Comparison of ENCODE assay signal across 25 mouse cellular contexts in the genomic region with DNA sequence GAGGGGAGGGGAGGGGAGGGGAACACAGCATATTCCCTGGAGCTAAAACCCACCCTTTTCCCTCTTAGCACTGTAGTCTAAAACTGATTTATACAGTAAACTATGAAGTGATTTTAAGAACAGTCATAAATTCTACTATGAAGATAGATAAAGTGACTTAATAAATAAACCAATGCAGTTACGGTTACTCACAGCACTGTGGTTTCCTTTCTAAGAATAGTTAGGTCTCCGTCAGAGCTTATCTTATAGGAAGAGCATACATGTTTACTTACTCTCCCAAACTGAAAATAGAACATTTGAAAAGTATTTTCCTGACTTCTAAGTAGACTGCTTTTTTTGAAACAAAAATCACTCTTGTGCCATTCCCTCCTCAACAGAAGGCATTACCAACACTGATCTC. TPM values are rescaled to one million over a fixed set of nuclear protein-coding genes. Genes with fewer than 3 reads are reported as not detected.
DNase-seq lines count a peak whose midpoint lies in the region; ATAC-seq and TF ChIP-seq lines count a peak whose summit lies in the region.
"Had no signal": no experiment of that assay in that cellular context is flagged by ENCODE, and none has a peak within 500 bp of the region (broad histone marks: within the 10 kb centered on the region; RNA-seq: fewer than 3 reads in every experiment).

No protein-coding gene starts in this region.

- WGBS in heart, embryonic 14.5 days = 10% methylated on average over 2 of the region's 2 CpGs
- 10% methylated on average over 2 of the region's 2 CpGs for WGBS in intestine, postnatal 0 days
- WGBS in hindbrain, embryonic 10.5 days = 93% methylated on average over 2 of the region's 2 CpGs

- no peak overlapping the region for H3K4me3 ChIP-seq in heart, embryonic 14.5 days (ENCODE audit: control insufficient read depth in 1 of 2, insufficient read depth in 1 of 2, low read depth in 1 of 2, low read length in 2 of 2)
- H3K4me3 ChIP-seq in intestine, postnatal 0 days (ENCODE audit: low read depth, low read length) = no peak overlapping the region
- H3K4me3 ChIP-seq in hindbrain, embryonic 10.5 days = no peak overlapping the region
- H3K4me3 ChIP-seq: embryonic facial prominence, embryonic 10.5 days; forebrain, embryonic 15.5 days; hindbrain, embryonic 12.5 days; limb, embryonic 13.5 days; liver, embryonic 12.5 days; midbrain, embryonic 12.5 days had no signal

- no peak overlapping the region for H3K9ac ChIP-seq in heart, embryonic 14.5 days (ENCODE audit: low read length)
- no peak overlapping the region for H3K9ac ChIP-seq in intestine, postnatal 0 days (ENCODE audit: low read depth, low read length)
- H3K9ac ChIP-seq: forebrain, embryonic 15.5 days; hindbrain, embryonic 12.5 days; limb, embryonic 13.5 days; liver, embryonic 12.5 days; midbrain, embryonic 12.5 days had no signal

- no peaks in the 10 kb centered on the region for H3K36me3 ChIP-seq in heart, embryonic 14.5 days (ENCODE audit: control insufficient read depth, insufficient read depth, low read length)
- H3K36me3 ChIP-seq in intestine, postnatal 0 days (ENCODE audit: control insufficient read depth, insufficient read depth) = no peaks in the 10 kb centered on the region
- H3K36me3 ChIP-seq in hindbrain, embryonic 10.5 days = peaks cover 4% of the 10 kb centered on the region; the same call in 1 of the 2 replicates
- H3K36me3 ChIP-seq: forebrain, embryonic 15.5 days; hindbrain, embryonic 12.5 days; limb, embryonic 13.5 days; liver, embryonic 12.5 days; midbrain, embryonic 12.5 days had no signal

- H3K4me2 ChIP-seq in heart, embryonic 14.5 days (ENCODE audit: low read length) = peak overlapping the region; percentile 3; the same call in 1 of the 2 replicates
- H3K4me2 ChIP-seq in intestine, postnatal 0 days (replicated peaks; ENCODE audit: low read depth) = no peak overlapping the region
- H3K4me2 ChIP-seq: forebrain, embryonic 15.5 days; hindbrain, embryonic 12.5 days; limb, embryonic 13.5 days; liver, embryonic 12.5 days; midbrain, embryonic 12.5 days had no signal

- H3K9me3 ChIP-seq in heart, embryonic 14.5 days (ENCODE audit: control insufficient read depth, low read length) = no peaks in the 10 kb centered on the region
- H3K9me3 ChIP-seq in intestine, postnatal 0 days (ENCODE audit: control insufficient read depth) = no peaks in the 10 kb centered on the region
- H3K9me3 ChIP-seq in hindbrain, embryonic 10.5 days = no peaks in the 10 kb centered on the region
- H3K9me3 ChIP-seq: embryonic facial prominence, embryonic 10.5 days; forebrain, embryonic 15.5 days; hindbrain, embryonic 12.5 days; limb, embryonic 13.5 days; liver, embryonic 12.5 days; midbrain, embryonic 12.5 days had no signal

- ATAC-seq in heart, embryonic 14.5 days (ENCODE audit: insufficient number of reproducible peaks, insufficient read depth, low FRiP score, low read depth) = no peak
- peak; percentile 26; the same call in 1 of the 2 replicates for ATAC-seq in intestine, postnatal 0 days
- ATAC-seq: forebrain, embryonic 15.5 days; liver, embryonic 12.5 days had no signal

- H3K27ac ChIP-seq in heart, embryonic 14.5 days (replicated peaks in 1 of 2; ENCODE audit: control insufficient read depth in 1 of 2, insufficient read depth in 1 of 2, low read depth in 2 of 2, low read length in 2 of 2) = no peak overlapping the region
- 0 out of 2 replicates have a peak overlapping the region, but pooled peaks have one; percentile 50 for H3K27ac ChIP-seq in intestine, postnatal 0 days (ENCODE audit: low read depth, low read length)
- no peak overlapping the region for H3K27ac ChIP-seq in hindbrain, embryonic 10.5 days
- H3K27ac ChIP-seq: embryonic facial prominence, embryonic 10.5 days; forebrain, embryonic 15.5 days; hindbrain, embryonic 12.5 days; limb, embryonic 13.5 days; liver, embryonic 12.5 days; midbrain, embryonic 12.5 days had no signal

- no peak for DNase-seq in heart, adult 11 months
- DNase-seq in 416B (ENCODE audit: low read depth) (peak; percentile 47), NIH3T3 (ENCODE audit: low read depth) (peak; percentile 51)
- no peak for DNase-seq in adrenal gland, postnatal 4 days (ENCODE audit: low spot score in 2 of 2)
- DNase-seq in right cerebral cortex, adult 2 months (ENCODE audit: low spot score in 2 of 2) = no peak
- DNase-seq in hindbrain, embryonic 10.5 days (ENCODE audit: low spot score) = no peak
- DNase-seq: adrenal gland, postnatal 36 days; cerebellum, adult 11-12 months; cerebellum, postnatal 10 days; gastrocnemius, postnatal 10 days; heart, adult 18-20 months; heart, postnatal 10 days; layer of hippocampus, postnatal 36 days; lung, adult 18-20 months; lung, postnatal 14 days; right cerebral cortex, postnatal 14 days; spleen, adult 18-20 months had no signal

- peaks cover 0 to 18% of the 10 kb centered on the region in 2 experiments; a peak in 2 of 4 replicates for H3K4me1 ChIP-seq in heart, embryonic 14.5 days (ENCODE audit: control insufficient read depth in 2 of 2, insufficient read depth in 2 of 2, low read length in 2 of 2)
- H3K4me1 ChIP-seq in intestine, postnatal 0 days (replicated peaks; ENCODE audit: control insufficient read depth, insufficient read depth, low read length) = no peaks in the 10 kb centered on the region; the same call in 1 of the 2 replicates
- no peaks in the 10 kb centered on the region for H3K4me1 ChIP-seq in hindbrain, embryonic 10.5 days (replicated peaks)
- H3K4me1 ChIP-seq: embryonic facial prominence, embryonic 10.5 days; forebrain, embryonic 15.5 days; hindbrain, embryonic 12.5 days; limb, embryonic 13.5 days; midbrain, embryonic 12.5 days had no signal

- H3K27me3 ChIP-seq in heart, embryonic 14.5 days (ENCODE audit: control insufficient read depth, insufficient read depth, low read length) = no peaks in the 10 kb centered on the region
- no peaks in the 10 kb centered on the region for H3K27me3 ChIP-seq in intestine, postnatal 0 days (replicated peaks; ENCODE audit: control insufficient read depth, insufficient read depth, low read length)
- no peaks in the 10 kb centered on the region for H3K27me3 ChIP-seq in hindbrain, embryonic 10.5 days (ENCODE audit: insufficient read depth, poor library complexity, severe bottlenecking)
- H3K27me3 ChIP-seq: forebrain, embryonic 15.5 days; hindbrain, embryonic 12.5 days; limb, embryonic 13.5 days; liver, embryonic 12.5 days; midbrain, embryonic 12.5 days had no signal

- no peak for TF ChIP-seq CTCF in intestine, postnatal 0 days (IDR thresholded peaks at IDR 0.05; ENCODE audit: low read depth)

RNA-seq across cellular contexts. Expression of a gene that starts 12.3 kb away (rescaled TPM):
- 22.1 and 24.2 TPM in 2 replicates for polyA plus RNA-seq in heart, embryonic 14.5 days (2014; fragmentation: Nextera tagmentation; extraction: Ambion mirVana)
- polyA plus RNA-seq in intestine, postnatal 0 days (2015; fragmentation: Nextera tagmentation; extraction: Ambion mirVana) = 21.5 and 26.4 TPM in 2 replicates
- 10 to 100 TPM; 34.5 to 36.2 TPM for total RNA-seq in adrenal gland, postnatal 4 days (2021)
- polyA plus RNA-seq in hindbrain, embryonic 10.5 days (2016; fragmentation: Nextera tagmentation; extraction: Ambion mirVana) = 22.5 and 28.4 TPM in 2 replicates

Comparison
In these comparisons a context has a peak if more than half of its experiments do, and no peak if none do; other contexts are left out.
1. DNase-seq: peak in 416B (single experiment) and NIH3T3 (single experiment); none in heart, adult 11 months (single experiment), adrenal gland, postnatal 4 days (0 of 2), right cerebral cortex, adult 2 months (0 of 2) and hindbrain, embryonic 10.5 days (single experiment).